Mouse (Mus musculus): Measurements from ENCODE around the gene Tmem269.

Tmem269 gene

GRCm38 (mm10) chr4:119238661-119239060 is 20.6 kb upstream of the Tmem269 start:
- in situ Hi-C loops (cut with MboI), result no loop called here

- in situ Hi-C loops (cut with MboI), result no loop called here
Observed at GRCm38 (mm10) chr4:119234348-119234747, 16.3 kb upstream of the Tmem269 start.

- in situ Hi-C loops (cut with MboI), result no loop called here
Observed at GRCm38 (mm10) chr4:119233256-119233901, 15.4 kb upstream of the Tmem269 start.

- in situ Hi-C loops (cut with MboI), result no loop called here
Observed at GRCm38 (mm10) chr4:119232410-119233255, 14.6 kb upstream of the Tmem269 start, which contains the start of the genes AU022252 and P3h1. TSS of gene AU022252 (minus strand) at chr4:119232712. TSS of gene P3h1 (plus strand) at chr4:119232915.

- in situ Hi-C loops (cut with MboI), result no loop called here
Observed at GRCm38 (mm10) chr4:119226751-119227150, 8.7 kb upstream of the Tmem269 start.

- in situ Hi-C loops (cut with MboI), result no loop called here
Observed at GRCm38 (mm10) chr4:119225719-119226118, 7.7 kb upstream of the Tmem269 start.

- in situ Hi-C loops (cut with MboI), result no loop called here
Observed at GRCm38 (mm10) chr4:119224534-119224933, 6.5 kb upstream of the Tmem269 start.

GRCm38 (mm10) chr4:119223696-119224095 is 5.7 kb upstream of the Tmem269 start:
- in situ Hi-C loops (cut with MboI), result no loop called here

- in situ Hi-C loops (cut with MboI), result no loop called here
Observed at GRCm38 (mm10) chr4:119216667-119217066, 1.4 kb downstream of the Tmem269 start.

- in situ Hi-C loops (cut with MboI), result no loop called here
Observed at GRCm38 (mm10) chr4:119204672-119205071, 13.3 kb downstream of the Tmem269 start.

GRCm38 (mm10) chr4:119198105-119198504 is 19.9 kb downstream of the Tmem269 start:
- in situ Hi-C loops (cut with MboI), result no loop called here

GRCm38 (mm10) chr4:119195582-119196320 is 22.3 kb downstream of the Tmem269 start:
- in situ Hi-C loops (cut with MboI), result no loop called here

- in situ Hi-C loops (cut with MboI), result no loop called here
Observed at GRCm38 (mm10) chr4:119194909-119195581, 23.0 kb downstream of the Tmem269 start, which contains the start of gene Svbp. TSS of gene Svbp (plus strand) at chr4:119195306.

GRCm38 (mm10) chr4:119192757-119193156 is 25.3 kb downstream of the Tmem269 start:
- in situ Hi-C loops (cut with MboI), result no loop called here

- in situ Hi-C loops (cut with MboI), result no loop called here
Observed at GRCm38 (mm10) chr4:119191273-119191672, 26.7 kb downstream of the Tmem269 start.

GRCm38 (mm10) chr4:119190618-119191017 is 27.4 kb downstream of the Tmem269 start:
- in situ Hi-C loops (cut with MboI), result no loop called here

- in situ Hi-C loops (cut with MboI), result no loop called here
Observed at GRCm38 (mm10) chr4:119189864-119190263, 28.2 kb downstream of the Tmem269 start, which contains the start of gene Ermap. TSS of gene Ermap (minus strand) at chr4:119190011.

GRCm38 (mm10) chr4:119189392-119189791 is 28.6 kb downstream of the Tmem269 start:
- in situ Hi-C loops (cut with MboI), result no loop called here

- in situ Hi-C loops (cut with MboI), result no loop called here
Observed at GRCm38 (mm10) chr4:119188060-119188785, 29.8 kb downstream of the Tmem269 start.

- in situ Hi-C loops (cut with MboI), result no loop called here
Observed at GRCm38 (mm10) chr4:119185771-119186170, 32.2 kb downstream of the Tmem269 start.

GRCm38 (mm10) chr4:119183525-119183924 is 34.5 kb downstream of the Tmem269 start:
- in situ Hi-C loops (cut with MboI), result no loop called here

Measured in mature B cell (primary cell).